Mouse (Mus musculus) liver, adult 2 months (tissue): ENCODE data around the gene Fscn2.
"Not testable (repeated sequence)": the region's sequence is repeated elsewhere in the genome, so short reads cannot be mapped to it uniquely, and the experiment has no call there.

Experiments used
- CTCF ChIP-seq: fragments of 200-500 bp; IDR thresholded peaks from 2 replicates; pipeline ENCODE4 v1.5.1; 2011; ENCODE audit warnings: low read depth, low read length, control low read depth
- POLR2A ChIP-seq: fragments of 200-500 bp; IDR thresholded peaks from 2 replicates; pipeline ENCODE4 v1.6.1; 2011; ENCODE audit warnings: low read length, control low read depth; ENCODE audit not compliant: insufficient read depth; ENCODE audit errors: extremely low read depth

DNA sequence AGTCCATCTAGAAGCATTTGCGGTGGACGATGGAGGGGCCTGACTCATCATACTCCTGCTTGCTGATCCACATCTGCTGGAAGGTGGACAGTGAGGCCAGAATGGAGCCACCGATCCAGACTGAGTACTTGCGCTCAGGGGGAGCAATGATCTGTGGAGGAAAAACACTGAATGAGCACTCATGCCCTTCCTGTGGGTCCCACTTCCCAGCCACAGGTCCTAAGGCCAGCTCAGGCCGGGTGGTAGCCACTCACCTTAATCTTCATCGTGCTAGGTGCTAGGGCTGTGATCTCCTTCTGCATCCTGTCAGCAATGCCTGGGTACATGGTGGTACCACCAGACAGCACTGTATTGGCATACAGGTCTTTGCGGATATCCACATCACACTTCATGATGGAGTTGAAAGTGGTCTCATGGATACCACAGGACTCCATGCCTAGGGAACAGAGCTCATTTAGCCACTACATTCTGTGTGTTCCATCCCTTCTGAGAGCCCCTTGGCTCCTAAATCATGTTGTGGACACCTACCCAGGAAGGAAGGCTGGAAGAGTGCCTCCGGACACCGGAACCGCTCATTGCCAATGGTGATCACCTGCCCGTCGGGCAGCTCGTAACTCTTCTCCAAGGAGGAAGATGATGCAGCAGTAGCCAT lies 14.8 kb upstream of the Fscn2 start:
- TF ChIP-seq CTCF, POLR2A: not testable (repeated sequence)
